Mouse (Mus musculus): ENCODE results near the gene Bmyc.
"Not testable (repeated sequence)": the region's sequence is repeated elsewhere in the genome, so short reads cannot be mapped to it uniquely, and the experiment has no call there.

GRCm38 (mm10) chr2:25709056-25709455 lies 2.5 kb downstream of the Bmyc start:
- TF ChIP-seq CTCF, EP300 (IDR thresholded peaks at IDR 0.05; ENCODE audit: low read depth): not testable (repeated sequence)

Data from liver, embryonic 14.5 days (tissue).